18 mouse cellular contexts compared by ENCODE assay signal in the genomic region with DNA sequence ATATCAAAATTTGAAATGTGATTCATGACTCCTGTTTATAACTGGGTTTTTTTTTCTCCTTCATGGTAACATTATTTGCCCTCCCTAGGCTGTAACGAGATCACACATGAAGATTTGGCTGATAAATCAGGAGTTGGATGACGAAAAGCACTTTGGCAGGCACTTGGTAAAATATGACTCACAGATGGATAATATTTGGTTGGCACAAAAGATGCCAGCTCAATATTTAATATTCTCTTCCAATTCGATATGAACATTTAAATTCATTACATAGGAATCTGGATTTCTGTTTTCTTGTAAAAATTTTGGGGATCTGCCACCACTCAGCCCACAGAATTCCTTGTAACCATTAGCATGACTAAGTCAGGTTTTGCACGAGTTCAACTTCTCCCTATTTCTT.
DNase-seq lines count a peak whose midpoint lies in the region; ATAC-seq lines count a peak whose summit lies in the region.
"Had no signal": no experiment of that assay in that cellular context is flagged by ENCODE, and none has a peak within 500 bp of the region (broad histone marks: within the 10 kb centered on the region; RNA-seq: fewer than 3 reads in every experiment).

No protein-coding gene starts in this region.

- peak; percentile 41 to 43 for DNase-seq in cerebellum, postnatal 10 days
- DNase-seq in cerebellum, postnatal 36 days, result no peak
- peak; percentile 9 for DNase-seq in layer of hippocampus, adult 11-12 months (ENCODE audit: low spot score)
- DNase-seq in layer of hippocampus, postnatal 25 days (ENCODE audit: extremely low spot score in 1 of 2, low spot score in 1 of 2), result no peak
- DNase-seq in layer of hippocampus, adult 9-10 months (ENCODE audit: low spot score), result peak; percentile 38
- DNase-seq in urinary bladder, postnatal 36 days (ENCODE audit: low spot score in 2 of 2), result no peak
- no peak for DNase-seq in testis, postnatal 14 days (ENCODE audit: low spot score)
- DNase-seq: cerebellum, adult 9-10 months; heart, postnatal 36 days; kidney, adult 2 months; kidney, postnatal 10 days; liver, postnatal 0 days; thymus, postnatal 14 days had no signal

- ATAC-seq in megakaryocyte-erythroid progenitor cell, adult 5-6 weeks (replicated peaks; ENCODE audit: low FRiP score, low TSS enrichment, poor library complexity, severe bottlenecking), result no peak
- ATAC-seq: CD4-positive, CD25-positive, alpha-beta regulatory T cell, adult 4 months; forebrain, embryonic 16.5 days; liver, postnatal 0 days; lung, postnatal 0 days; midbrain, embryonic 16.5 days had no signal

Comparison
In these comparisons a context has a peak if more than half of its experiments do, and no peak if none do; other contexts are left out.
1. DNase-seq: peak in cerebellum, postnatal 10 days (2 of 2), layer of hippocampus, adult 11-12 months (single experiment) and layer of hippocampus, adult 9-10 months (single experiment); none in cerebellum, postnatal 36 days (0 of 2), layer of hippocampus, postnatal 25 days (0 of 2), urinary bladder, postnatal 36 days (0 of 2) and testis, postnatal 14 days (single experiment).